Mouse (Mus musculus): ENCODE measurements around the gene Scimp.
A peak's percentile ranks its signal among the peaks of the same experiment; 100 is the strongest.
"Not testable (repeated sequence)": the region's sequence is repeated elsewhere in the genome, so short reads cannot be mapped to it uniquely, and the experiment has no call there.

The Scimp gene

GRCm38 (mm10) chr11:70811471-70812240, 730 bp downstream of the Scimp start:
- DNase-seq (ENCODE audit: low spot score), result no peak

- no peak for DNase-seq (ENCODE audit: low spot score)
Measured at GRCm38 (mm10) chr11:70811041-70811440, 1.3 kb downstream of the Scimp start.

GRCm38 (mm10) chr11:70809011-70809410, 3.4 kb downstream of the Scimp start:
- no peak for DNase-seq (ENCODE audit: low spot score)

GRCm38 (mm10) chr11:70808101-70808500, 4.3 kb downstream of the Scimp start:
- no peak for DNase-seq (ENCODE audit: low spot score)

GRCm38 (mm10) chr11:70807630-70808029, 4.8 kb downstream of the Scimp start:
- DNase-seq (ENCODE audit: low spot score), result no peak

GRCm38 (mm10) chr11:70806697-70807096, 5.7 kb downstream of the Scimp start:
- no peak for DNase-seq (ENCODE audit: low spot score)

GRCm38 (mm10) chr11:70805641-70806175, 6.7 kb downstream of the Scimp start:
- DNase-seq (ENCODE audit: low spot score), result no peak

GRCm38 (mm10) chr11:70804395-70804794, 8.0 kb downstream of the Scimp start:
- no peak for DNase-seq (ENCODE audit: low spot score)

- DNase-seq (ENCODE audit: low spot score), result no peak
Measured at GRCm38 (mm10) chr11:70803711-70804200, 8.6 kb downstream of the Scimp start.

- DNase-seq (ENCODE audit: low spot score), result no peak
Measured at GRCm38 (mm10) chr11:70802865-70803261, 9.5 kb downstream of the Scimp start.

- no peak for DNase-seq (ENCODE audit: low spot score)
Measured at GRCm38 (mm10) chr11:70802208-70802864, 10.1 kb downstream of the Scimp start.

- no peak for DNase-seq (ENCODE audit: low spot score)
Measured at GRCm38 (mm10) chr11:70792409-70792808, 20.0 kb downstream of the Scimp start.

GRCm38 (mm10) chr11:70791676-70792075, 20.7 kb downstream of the Scimp start:
- no peak for DNase-seq (ENCODE audit: low spot score)

- DNase-seq (ENCODE audit: low spot score), result no peak
Measured at GRCm38 (mm10) chr11:70790874-70791551, 21.4 kb downstream of the Scimp start.

GRCm38 (mm10) chr11:70790426-70790825, 22.0 kb downstream of the Scimp start:
- DNase-seq (ENCODE audit: low spot score), result no peak

- no peak for DNase-seq (ENCODE audit: low spot score)
Measured at GRCm38 (mm10) chr11:70788972-70789655, 23.3 kb downstream of the Scimp start.

- DNase-seq (ENCODE audit: low spot score), result no peak
Measured at GRCm38 (mm10) chr11:70787052-70787451, 25.3 kb downstream of the Scimp start.

GRCm38 (mm10) chr11:70785908-70786307, 26.5 kb downstream of the Scimp start:
- no peak for DNase-seq (ENCODE audit: low spot score)

- not testable (repeated sequence) for DNase-seq (ENCODE audit: low spot score)
Measured at GRCm38 (mm10) chr11:70778058-70778457, 34.3 kb downstream of the Scimp start.

GRCm38 (mm10) chr11:70777634-70778033, 34.8 kb downstream of the Scimp start:
- no peak for DNase-seq (ENCODE audit: low spot score)

- DNase-seq (ENCODE audit: low spot score), result peak; percentile 72
Measured at GRCm38 (mm10) chr11:70776830-70777571, 35.4 kb downstream of the Scimp start.
